Mouse (Mus musculus) neural tube, embryonic 13.5 days (tissue): ENCODE measurements around the gene Tars. TPM values are rescaled to one million over a fixed set of nuclear protein-coding genes. Genes with fewer than 3 reads are reported as not detected.

Experiments
- ATAC-seq: fragments of 200-750 bp; cut with Nextera tagmentation; 2 replicates; pipeline ENCODE4 v1.8.0; 2017; ENCODE audit warnings: low read depth, mild to moderate bottlenecking, moderate TSS enrichment, moderate library complexity
- H3K27ac ChIP-seq: fragments of 300-500 bp; sonication (generic); replicated peaks from 2 replicates; pipeline ENCODE4 v1.5.1; 2015; ENCODE audit warnings: moderate library complexity, mild to moderate bottlenecking, inconsistent platforms
- H3K27me3 ChIP-seq: fragments of 300-500 bp; sonication (generic); 2 replicates; pipeline ENCODE4 v1.6.1; 2015; ENCODE audit warnings: mild to moderate bottlenecking, inconsistent platforms
- H3K36me3 ChIP-seq: fragments of 300-500 bp; sonication (generic); 2 replicates; pipeline ENCODE4 v1.6.1; 2015; ENCODE audit warnings: mild to moderate bottlenecking, inconsistent platforms
- H3K4me1 ChIP-seq: fragments of 300-500 bp; sonication (generic); replicated peaks from 2 replicates; pipeline ENCODE4 v1.6.1; 2015; ENCODE audit warnings: inconsistent platforms
- H3K4me2 ChIP-seq: fragments of 300-500 bp; sonication (generic); 2 replicates; pipeline ENCODE4 v1.6.1; 2015; ENCODE audit warnings: inconsistent platforms, mild to moderate bottlenecking, moderate library complexity
- H3K4me3 ChIP-seq: fragments of 300-500 bp; sonication (generic); 2 replicates; pipeline ENCODE4 v1.5.1; 2015; ENCODE audit warnings: mild to moderate bottlenecking, inconsistent platforms
- H3K9ac ChIP-seq: fragments of 300-500 bp; sonication (generic); 2 replicates; pipeline ENCODE4 v1.6.1; 2015; ENCODE audit warnings: moderate library complexity, mild to moderate bottlenecking, inconsistent platforms
- H3K9me3 ChIP-seq: fragments of 300-500 bp; sonication (generic); 2 replicates; pipeline ENCODE4 v1.6.1; 2016; ENCODE audit warnings: inconsistent platforms
- WGBS: fragments of 180-500 bp; shearing (Covaris S2); methylation state at CpG from one replicate; pipeline ENCODE4 v1.1.7; 2015; 5-methylcytosine and 5-hydroxymethylcytosine counted together
- polyA plus RNA-seq: library from polyadenylated mRNA; unstranded; fragments of >200 nt; fragmentation: Nextera tagmentation; extraction: Ambion mirVana; gene quantifications from 2 replicates; pipeline ENCODE4 v1.2.1, GENCODE M21; 2015

Gene Tars
- polyA plus RNA-seq, 1 experiment from 2014 or later: 46.0 TPM

GRCm38 (mm10) chr15:11392903-11393302 lies 6.6 kb downstream of the Tars start:
- Histone ChIP-seq H3K9me3 (no peaks in the 10 kb centered on the region), H3K27ac (no peak overlapping the region), H3K27me3 (no peaks in the 10 kb centered on the region), H3K9ac (no peak overlapping the region), H3K4me3 (no peak overlapping the region), H3K4me2 (no peak overlapping the region), H3K4me1 (peaks cover 13% of the 10 kb centered on the region), H3K36me3 (peaks cover 82% of the 10 kb centered on the region)
- no peak for ATAC-seq
- WGBS: 98% methylated on average over 16 of the region's 16 CpGs

GRCm38 (mm10) chr15:11383796-11384195 lies 15.7 kb downstream of the Tars start:
- ATAC-seq: no peak
- Histone ChIP-seq H3K4me2 (no peak overlapping the region), H3K9ac (no peak overlapping the region), H3K9me3 (no peaks in the 10 kb centered on the region), H3K27ac (no peak overlapping the region), H3K4me1 (no peaks in the 10 kb centered on the region), H3K27me3 (no peaks in the 10 kb centered on the region), H3K36me3 (peaks cover 54% of the 10 kb centered on the region), H3K4me3 (no peak overlapping the region)
- 95% methylated on average over 21 of the region's 21 CpGs for WGBS

- ATAC-seq: no peak
- H3K36me3 ChIP-seq: peaks cover 42% of the 10 kb centered on the region
- H3K4me1 ChIP-seq: no peaks in the 10 kb centered on the region
Measured at GRCm38 (mm10) chr15:11382585-11382984, 16.9 kb downstream of the Tars start.

GRCm38 (mm10) chr15:11380616-11381015 lies 18.8 kb downstream of the Tars start:
- Histone ChIP-seq H3K9ac (no peak overlapping the region), H3K27ac (no peak overlapping the region), H3K36me3 (peaks cover 23% of the 10 kb centered on the region), H3K4me1 (no peaks in the 10 kb centered on the region), H3K27me3 (no peaks in the 10 kb centered on the region), H3K4me3 (no peak overlapping the region), H3K4me2 (no peak overlapping the region), H3K9me3 (no peaks in the 10 kb centered on the region)
- ATAC-seq: no peak
- WGBS: 76% methylated on average over 8 of the region's 8 CpGs

More at GRCm38 (mm10) chr15:11382585-11382984, 16.9 kb downstream of the Tars start:
- 86% methylated on average over 12 of the region's 12 CpGs for WGBS
- no peak overlapping the region for H3K4me2 ChIP-seq
- no peaks in the 10 kb centered on the region for H3K27me3 ChIP-seq
- H3K4me3 ChIP-seq: no peak overlapping the region
- H3K27ac ChIP-seq: no peak overlapping the region
- no peaks in the 10 kb centered on the region for H3K9me3 ChIP-seq
- H3K9ac ChIP-seq: no peak overlapping the region

GRCm38 (mm10) chr15:11380087-11380530 lies 19.4 kb downstream of the Tars start:
- Histone ChIP-seq H3K27ac (no peak overlapping the region), H3K36me3 (peaks cover 17% of the 10 kb centered on the region), H3K9me3 (no peaks in the 10 kb centered on the region), H3K27me3 (no peaks in the 10 kb centered on the region), H3K4me2 (no peak overlapping the region), H3K4me1 (no peaks in the 10 kb centered on the region), H3K9ac (no peak overlapping the region), H3K4me3 (no peak overlapping the region)
- peak; percentile 43; the same call in 1 of the 2 replicates for ATAC-seq
- WGBS: 47% methylated on average over 8 of the region's 8 CpGs

- 86% methylated on average over 8 of the region's 8 CpGs for WGBS
- Histone ChIP-seq H3K9me3 (no peaks in the 10 kb centered on the region), H3K27ac (no peak overlapping the region), H3K9ac (no peak overlapping the region), H3K4me3 (no peak overlapping the region), H3K36me3 (peaks cover 12% of the 10 kb centered on the region), H3K4me2 (no peak overlapping the region), H3K4me1 (no peaks in the 10 kb centered on the region), H3K27me3 (no peaks in the 10 kb centered on the region)
- no peak for ATAC-seq
Measured at GRCm38 (mm10) chr15:11379431-11380086, 19.9 kb downstream of the Tars start.

- WGBS: 89% methylated on average over 7 of the region's 7 CpGs
- ATAC-seq: no peak
- Histone ChIP-seq H3K27me3 (no peaks in the 10 kb centered on the region), H3K9me3 (no peaks in the 10 kb centered on the region), H3K27ac (no peak overlapping the region), H3K4me1 (no peaks in the 10 kb centered on the region), H3K4me3 (no peak overlapping the region), H3K36me3 (no peaks in the 10 kb centered on the region), H3K9ac (no peak overlapping the region), H3K4me2 (no peak overlapping the region)
Measured at GRCm38 (mm10) chr15:11370477-11371085, 28.9 kb downstream of the Tars start.

GRCm38 (mm10) chr15:11369572-11369971 lies 29.9 kb downstream of the Tars start:
- no peak overlapping the region for H3K27ac ChIP-seq
- WGBS: 85% methylated on average over 3 of the region's 3 CpGs
- no peak overlapping the region for H3K4me2 ChIP-seq
- no peaks in the 10 kb centered on the region for H3K4me1 ChIP-seq
- no peaks in the 10 kb centered on the region for H3K27me3 ChIP-seq
- no peak overlapping the region for H3K4me3 ChIP-seq
- H3K9me3 ChIP-seq: no peaks in the 10 kb centered on the region
- H3K9ac ChIP-seq: no peak overlapping the region
- no peaks in the 10 kb centered on the region for H3K36me3 ChIP-seq
- no peak for ATAC-seq

- Histone ChIP-seq H3K27me3 (no peaks in the 10 kb centered on the region), H3K36me3 (no peaks in the 10 kb centered on the region), H3K4me3 (no peak overlapping the region), H3K9ac (no peak overlapping the region), H3K4me1 (no peaks in the 10 kb centered on the region), H3K9me3 (no peaks in the 10 kb centered on the region), H3K4me2 (no peak overlapping the region), H3K27ac (no peak overlapping the region)
- WGBS: 100% methylated on average over 1 of the region's 1 CpGs
- no peak for ATAC-seq
Measured at GRCm38 (mm10) chr15:11364795-11365194, 34.7 kb downstream of the Tars start.

GRCm38 (mm10) chr15:11364112-11364511 lies 35.4 kb downstream of the Tars start:
- no peak overlapping the region for H3K4me2 ChIP-seq
- no peaks in the 10 kb centered on the region for H3K27me3 ChIP-seq
- peak; percentile 75; the same call in 1 of the 2 replicates for ATAC-seq
- no peaks in the 10 kb centered on the region for H3K36me3 ChIP-seq
- no peak overlapping the region for H3K9ac ChIP-seq
- no peaks in the 10 kb centered on the region for H3K4me1 ChIP-seq
- 0 out of 2 replicates have a peak overlapping the region, but pooled peaks have one; percentile 6 for H3K27ac ChIP-seq
- no peaks in the 10 kb centered on the region for H3K9me3 ChIP-seq
- 45% methylated on average over 2 of the region's 2 CpGs for WGBS
- H3K4me3 ChIP-seq: no peak overlapping the region

GRCm38 (mm10) chr15:11361824-11362223 lies 37.6 kb downstream of the Tars start:
- H3K27me3 ChIP-seq: no peaks in the 10 kb centered on the region
- 92% methylated on average over 5 of the region's 5 CpGs for WGBS
- no peaks in the 10 kb centered on the region for H3K4me1 ChIP-seq
- H3K4me2 ChIP-seq: no peak overlapping the region
- no peaks in the 10 kb centered on the region for H3K36me3 ChIP-seq
- H3K9ac ChIP-seq: no peak overlapping the region
- no peaks in the 10 kb centered on the region for H3K9me3 ChIP-seq
- H3K27ac ChIP-seq: no peak overlapping the region
- ATAC-seq: no peak
- H3K4me3 ChIP-seq: no peak overlapping the region

GRCm38 (mm10) chr15:11360888-11361287 lies 38.6 kb downstream of the Tars start:
- H3K36me3 ChIP-seq: no peaks in the 10 kb centered on the region
- 93% methylated on average over 1 of the region's 1 CpGs for WGBS
- no peak overlapping the region for H3K9ac ChIP-seq
- no peaks in the 10 kb centered on the region for H3K4me1 ChIP-seq
- no peak overlapping the region for H3K4me2 ChIP-seq
- no peak overlapping the region for H3K27ac ChIP-seq
- H3K9me3 ChIP-seq: no peaks in the 10 kb centered on the region
- no peaks in the 10 kb centered on the region for H3K27me3 ChIP-seq
- no peak; the same call in 1 of the 2 replicates for ATAC-seq
- no peak overlapping the region for H3K4me3 ChIP-seq
